Mouse (Mus musculus) MEL (cell line): ENCODE data around the gene Cdan1.

Source experiments
- CTCF ChIP-seq, 3 experiments: IDR thresholded peaks in 2 of 3; conservative IDR thresholded peaks in 1 of 3; 2 replicates each; pipeline ENCODE4 v1.5.1; 2011 to 2012; ENCODE audit warnings: low read length in 3 of 3, low read depth in 2 of 3, mild to moderate bottlenecking in 2 of 3, improper control_type of control experiment in 1 of 3, inconsistent platforms in 1 of 3, mixed read lengths in 1 of 3, moderate library complexity in 1 of 3; ENCODE audit not compliant: control insufficient read depth in 1 of 3, insufficient read depth in 1 of 3, poor library complexity in 1 of 3, severe bottlenecking in 1 of 3
- ELF1 ChIP-seq: IDR thresholded peaks from 2 replicates; pipeline ENCODE4 v1.6.1; 2014; ENCODE audit warnings: low read depth, mild to moderate bottlenecking, inconsistent platforms, low read length, improper control_type of control experiment, moderate library complexity
- EP300 ChIP-seq, 2 experiments: IDR thresholded peaks; 2 replicates each; pipeline ENCODE4 v1.6.1; 2011; ENCODE audit warnings: improper control_type of control experiment in 2 of 2, low read length in 2 of 2, low read depth in 1 of 2, mild to moderate bottlenecking in 1 of 2
- HCFC1 ChIP-seq: IDR thresholded peaks from 2 replicates; pipeline ENCODE4 v1.6.1; 2012; ENCODE audit warnings: low read depth, mild to moderate bottlenecking, inconsistent platforms, low read length, improper control_type of control experiment, moderate library complexity
- MXI1 ChIP-seq: IDR thresholded peaks from 2 replicates; pipeline ENCODE4 v1.6.1; 2011; ENCODE audit warnings: mild to moderate bottlenecking, low read depth, low read length, improper control_type of control experiment
- MYC ChIP-seq: IDR thresholded peaks from 2 replicates; pipeline ENCODE4 v1.6.1; 2011; ENCODE audit warnings: low read depth, mild to moderate bottlenecking, low read length, improper control_type of control experiment, moderate library complexity
- NELFE ChIP-seq: IDR thresholded peaks from 2 replicates; pipeline ENCODE4 v1.6.1; 2011; ENCODE audit warnings: low read depth, low read length, improper control_type of control experiment
- POLR2A ChIP-seq, 2 experiments: IDR thresholded peaks; 2 replicates each; pipeline ENCODE4 v1.6.1; 2011 to 2012; ENCODE audit warnings: low read length in 2 of 2, mild to moderate bottlenecking in 2 of 2, control low read depth in 1 of 2, improper control_type of control experiment in 1 of 2, low read depth in 1 of 2, moderate library complexity in 1 of 2; ENCODE audit not compliant: control insufficient read depth in 1 of 2, insufficient read depth in 1 of 2, poor library complexity in 1 of 2
- POLR2AphosphoS5 ChIP-seq: IDR thresholded peaks from 2 replicates; pipeline ENCODE4 v1.6.1; 2012; ENCODE audit warnings: low read depth, borderline replicate concordance, mild to moderate bottlenecking, inconsistent platforms, low read length, moderate library complexity, mixed read lengths
- USF1 ChIP-seq: IDR thresholded peaks from 2 replicates; pipeline ENCODE4 v1.6.1; 2014; ENCODE audit warnings: low read depth, mild to moderate bottlenecking, inconsistent platforms, low read length, improper control_type of control experiment, moderate library complexity
- USF2 ChIP-seq, 2 experiments: IDR thresholded peaks; 2 replicates each; pipeline ENCODE4 v1.6.1; 2011 to 2012; ENCODE audit warnings: improper control_type of control experiment in 2 of 2, low read length in 2 of 2, borderline replicate concordance in 1 of 2, inconsistent platforms in 1 of 2, low read depth in 1 of 2, mild to moderate bottlenecking in 1 of 2; ENCODE audit not compliant: insufficient read depth in 1 of 2
- ZNF384 ChIP-seq: IDR thresholded peaks from 2 replicates; pipeline ENCODE4 v1.6.1; 2012; ENCODE audit warnings: low read depth, mild to moderate bottlenecking, inconsistent platforms, low read length, improper control_type of control experiment

GRCm38 (mm10) chr2:120731877-120732530, 117.9 kb downstream of the Cdan1 start:
- TF ChIP-seq CTCF (IDR thresholded peaks at IDR 0.05 in 2 of 3, conservative IDR thresholded peaks at IDR 0.05 in 1 of 3; ENCODE audit: control insufficient read depth in 1 of 3, insufficient read depth in 1 of 3, low read depth in 2 of 3, low read length in 3 of 3, poor library complexity in 1 of 3, severe bottlenecking in 1 of 3) (no peak), POLR2A (IDR thresholded peaks at IDR 0.05; ENCODE audit: control insufficient read depth in 1 of 2, insufficient read depth in 1 of 2, low read depth in 1 of 2, low read length in 2 of 2, poor library complexity in 1 of 2) (no peak), HCFC1 (no peak), USF2 (IDR thresholded peaks at IDR 0.05; ENCODE audit: borderline replicate concordance in 1 of 2, insufficient read depth in 1 of 2, low read depth in 1 of 2, low read length in 2 of 2) (no peak), POLR2AphosphoS5 (no peak), MYC (no peak), ZNF384 (peak; percentile 51; the same call in 1 of the 2 replicates), ELF1 (no peak), USF1 (no peak), EP300 (IDR thresholded peaks at IDR 0.05; ENCODE audit: low read depth in 1 of 2, low read length in 2 of 2) (no peak), NELFE (no peak), MXI1 (no peak)
